Mouse (Mus musculus): ENCODE measurements around the gene Dusp27. TPM values are rescaled to one million over a fixed set of nuclear protein-coding genes. Genes with fewer than 3 reads are reported as not detected.

The Dusp27 gene
- not detected for polyA plus RNA-seq (2014; fragmentation: Illumina TruSeq; extraction: RNeasy Lipid Tissue Mini Kit (QIAGEN cat#74804))

DNA sequence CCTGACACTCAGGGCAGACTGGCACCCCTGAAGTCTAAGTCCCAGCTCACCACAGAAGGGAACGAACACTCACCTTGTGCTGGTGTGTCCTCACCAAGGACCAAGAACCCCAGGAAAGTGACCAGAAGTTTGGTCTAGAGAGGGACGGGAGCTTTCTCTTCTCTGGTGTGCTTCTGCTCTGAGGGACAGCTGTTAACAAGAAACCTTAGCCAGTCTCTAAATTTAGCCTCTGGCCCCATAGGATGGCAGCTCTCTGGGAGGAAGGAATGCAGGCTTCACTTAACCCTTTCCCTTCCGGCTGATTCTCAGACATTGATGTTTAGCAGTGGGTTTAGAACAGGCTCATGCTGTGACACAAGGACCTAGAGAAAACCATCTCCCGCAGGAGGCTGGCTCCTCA is at the start of gene Dusp27:
TSS of gene Dusp27 (minus strand) at position 204 of the 400 bp plus-strand sequence.

DNA sequence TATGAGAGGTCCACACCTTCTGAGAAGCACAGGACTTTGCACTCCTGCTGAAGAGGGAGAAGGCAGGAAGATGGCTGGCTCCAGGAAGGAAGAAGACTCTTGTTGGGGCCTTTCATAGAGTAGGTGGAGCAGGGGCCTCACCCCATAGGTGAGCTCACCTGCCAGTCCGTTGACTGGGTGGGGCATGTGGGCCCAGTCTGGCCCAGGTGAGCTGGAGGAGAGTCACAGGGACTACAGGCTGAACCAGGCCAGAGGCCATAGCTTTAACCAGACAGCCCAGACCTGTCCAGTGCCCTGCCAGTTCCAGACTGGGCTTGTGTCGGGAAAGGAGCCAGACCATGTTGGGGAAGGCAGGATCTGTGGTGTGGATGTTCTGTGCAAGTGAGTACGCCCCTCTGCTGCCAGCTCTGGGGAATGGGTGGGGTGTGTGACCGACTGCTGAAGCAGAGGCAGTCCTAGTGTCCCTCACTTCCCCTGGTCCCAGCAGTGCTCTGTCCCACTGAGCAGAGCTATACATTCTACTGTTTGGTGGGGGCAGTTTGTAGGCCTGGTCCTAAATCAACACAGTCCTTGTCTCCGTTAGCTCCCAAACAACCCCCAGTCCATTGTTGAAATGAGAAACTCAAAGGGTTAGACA is 2.6 kb upstream of the Dusp27 start, which contains the start of gene Gpa33:
TSS of gene Gpa33 (plus strand) at position 15 of the 637 bp plus-strand sequence.

Other genes starting within 250 kb of the Dusp27 start
- gene Pou2f1, start 125.2 kb downstream of the Dusp27 start, polyA plus RNA-seq (2014; fragmentation: Illumina TruSeq; extraction: RNeasy Lipid Tissue Mini Kit (QIAGEN cat#74804)) = 31.2 TPM
- not detected for gene Gpa33, start 2.3 kb upstream of the Dusp27 start, polyA plus RNA-seq (2014; fragmentation: Illumina TruSeq; extraction: RNeasy Lipid Tissue Mini Kit (QIAGEN cat#74804))
- gene Mael, start 110.8 kb upstream of the Dusp27 start, polyA plus RNA-seq (2014; fragmentation: Illumina TruSeq; extraction: RNeasy Lipid Tissue Mini Kit (QIAGEN cat#74804)) = 8.9 TPM
- gene Ildr2, start 126.2 kb upstream of the Dusp27 start, polyA plus RNA-seq (2014; fragmentation: Illumina TruSeq; extraction: RNeasy Lipid Tissue Mini Kit (QIAGEN cat#74804)) = 36.3 TPM